Mouse (Mus musculus) midbrain, embryonic 12.5 days (tissue): ENCODE measurements around the gene Sema3b. TPM values are rescaled to one million over a fixed set of nuclear protein-coding genes. Genes with fewer than 3 reads are reported as not detected.

Source experiments
- ATAC-seq: fragments of 200-750 bp; cut with Nextera tagmentation; 2 replicates; pipeline ENCODE4 v1.8.0; 2017; ENCODE audit warnings: low read depth, moderate TSS enrichment, moderate library complexity; ENCODE audit not compliant: low FRiP score
- H3K27ac ChIP-seq: fragments of 300-500 bp; sonication (generic); replicated peaks from 2 replicates; pipeline ENCODE4 v1.5.1; 2016; ENCODE audit warnings: mild to moderate bottlenecking
- H3K27me3 ChIP-seq: fragments of 300-500 bp; sonication (generic); 2 replicates; pipeline ENCODE4 v1.6.1; 2016; ENCODE audit warnings: mild to moderate bottlenecking
- H3K36me3 ChIP-seq: fragments of 300-500 bp; sonication (generic); 2 replicates; pipeline ENCODE4 v1.6.1; 2016
- H3K4me1 ChIP-seq: fragments of 300-500 bp; sonication (generic); 2 replicates; pipeline ENCODE4 v1.6.1; 2016
- H3K4me2 ChIP-seq: fragments of 300-500 bp; sonication (generic); replicated peaks from 2 replicates; pipeline ENCODE4 v1.6.1; 2016; ENCODE audit warnings: mild to moderate bottlenecking, moderate library complexity
- H3K4me3 ChIP-seq: fragments of 300-500 bp; sonication (generic); 2 replicates; pipeline ENCODE4 v1.5.1; 2016; ENCODE audit warnings: mild to moderate bottlenecking
- H3K9ac ChIP-seq: fragments of 300-500 bp; sonication (generic); replicated peaks from 2 replicates; pipeline ENCODE4 v1.6.1; 2016; ENCODE audit warnings: mild to moderate bottlenecking, moderate library complexity
- H3K9me3 ChIP-seq: fragments of 300-500 bp; sonication (generic); 2 replicates; pipeline ENCODE4 v1.6.1; 2016; ENCODE audit warnings: mild to moderate bottlenecking
- WGBS: fragments of 180-500 bp; shearing (Covaris S2); methylation state at CpG from one replicate; pipeline ENCODE4 v1.1.7; 2016; 5-methylcytosine and 5-hydroxymethylcytosine counted together
- polyA plus RNA-seq: library from polyadenylated mRNA; unstranded; fragments of >200 nt; fragmentation: Nextera tagmentation; extraction: Ambion mirVana; gene quantifications from 2 replicates; pipeline ENCODE4 v1.2.1, GENCODE M21; 2016

The Sema3b gene
- 3.2 TPM in 2 replicates for polyA plus RNA-seq

- ATAC-seq, result no peak
- Histone ChIP-seq H3K4me2 (no peak within 1 kb of the TSS), H3K4me3 (no peak within 1 kb of the TSS), H3K36me3 (peaks cover 3% of the 10 kb centered on the region; the same call in 1 of the 2 replicates), H3K9ac (no peak within 1 kb of the TSS), H3K27me3 (0 out of 2 replicates have a peak, but pooled peaks cover 7% of the 10 kb centered on the region), H3K9me3 (no peaks in the 10 kb centered on the region), H3K4me1 (peaks cover 72% of the 10 kb centered on the region), H3K27ac (0 out of 2 replicates have a peak within 1 kb of the TSS, but pooled peaks have one; percentile 11)
- 45% methylated on average over 12 of the region's 12 CpGs for WGBS
Observed at GRCm38 (mm10) chr9:107608741-107609432, at the start of gene Sema3b. Gene Sema3b, minus strand, starts transcription at chr9:107609229.

GRCm38 (mm10) chr9:107658096-107658495, 49.1 kb upstream of the Sema3b start:
- Histone ChIP-seq H3K36me3 (no peaks in the 10 kb centered on the region), H3K4me3 (no peak overlapping the region), H3K4me1 (peaks cover 7% of the 10 kb centered on the region; the same call in 1 of the 2 replicates), H3K4me2 (no peak overlapping the region), H3K27ac (no peak overlapping the region), H3K27me3 (no peaks in the 10 kb centered on the region), H3K9ac (no peak overlapping the region), H3K9me3 (no peaks in the 10 kb centered on the region)
- ATAC-seq, result no peak
- WGBS, result 93% methylated on average over 6 of the region's 6 CpGs

- no peak for ATAC-seq
- Histone ChIP-seq H3K36me3 (no peaks in the 10 kb centered on the region), H3K4me1 (peaks cover 7% of the 10 kb centered on the region; the same call in 1 of the 2 replicates), H3K4me2 (no peak overlapping the region), H3K4me3 (no peak overlapping the region), H3K27ac (no peak overlapping the region), H3K9ac (no peak overlapping the region), H3K27me3 (no peaks in the 10 kb centered on the region), H3K9me3 (no peaks in the 10 kb centered on the region)
- 81% methylated on average over 5 of the region's 5 CpGs for WGBS
Observed at GRCm38 (mm10) chr9:107657144-107657543, 48.1 kb upstream of the Sema3b start.

GRCm38 (mm10) chr9:107654585-107654984, 45.6 kb upstream of the Sema3b start:
- 80% methylated on average over 3 of the region's 4 CpGs for WGBS
- Histone ChIP-seq H3K27ac (no peak overlapping the region), H3K4me1 (peaks cover 20% of the 10 kb centered on the region), H3K9ac (no peak overlapping the region), H3K27me3 (no peaks in the 10 kb centered on the region), H3K36me3 (no peaks in the 10 kb centered on the region), H3K4me3 (no peak overlapping the region), H3K9me3 (no peaks in the 10 kb centered on the region), H3K4me2 (no peak overlapping the region)
- ATAC-seq, result no peak

- no peak overlapping the region for H3K4me2 ChIP-seq
- H3K4me3 ChIP-seq, result no peak overlapping the region
- WGBS, result 94% methylated on average over 2 of the region's 2 CpGs
- H3K27ac ChIP-seq, result no peak overlapping the region
- no peak overlapping the region for H3K9ac ChIP-seq
- H3K36me3 ChIP-seq, result no peaks in the 10 kb centered on the region
- peaks cover 18% of the 10 kb centered on the region for H3K4me1 ChIP-seq
- H3K27me3 ChIP-seq, result no peaks in the 10 kb centered on the region
- no peaks in the 10 kb centered on the region for H3K9me3 ChIP-seq
- no peak for ATAC-seq
Observed at GRCm38 (mm10) chr9:107653474-107653873, 44.4 kb upstream of the Sema3b start.

- peaks cover 18% of the 10 kb centered on the region for H3K4me1 ChIP-seq
- H3K4me2 ChIP-seq, result no peak overlapping the region
- H3K9me3 ChIP-seq, result no peaks in the 10 kb centered on the region
- no peak overlapping the region; the same call in 1 of the 2 replicates for H3K9ac ChIP-seq
- H3K4me3 ChIP-seq, result no peak overlapping the region
- WGBS, result 35% methylated on average over 12 of the region's 12 CpGs
- peak; percentile 83 for ATAC-seq
- no peaks in the 10 kb centered on the region for H3K36me3 ChIP-seq
- H3K27ac ChIP-seq, result peak overlapping the region; percentile 49; the same call in 1 of the 2 replicates
- no peaks in the 10 kb centered on the region for H3K27me3 ChIP-seq
Observed at GRCm38 (mm10) chr9:107650708-107651481, 41.9 kb upstream of the Sema3b start.

GRCm38 (mm10) chr9:107650225-107650624, 41.2 kb upstream of the Sema3b start:
- no peak overlapping the region for H3K4me3 ChIP-seq
- H3K27ac ChIP-seq, result peak overlapping the region; percentile 25; the same call in 1 of the 2 replicates
- no peak overlapping the region for H3K4me2 ChIP-seq
- peaks cover 21% of the 10 kb centered on the region for H3K4me1 ChIP-seq
- WGBS, result 74% methylated on average over 7 of the region's 7 CpGs
- ATAC-seq, result no peak
- H3K36me3 ChIP-seq, result no peaks in the 10 kb centered on the region
- no peaks in the 10 kb centered on the region for H3K27me3 ChIP-seq
- H3K9ac ChIP-seq, result no peak overlapping the region
- H3K9me3 ChIP-seq, result no peaks in the 10 kb centered on the region

- Histone ChIP-seq H3K4me1 (peaks cover 29% of the 10 kb centered on the region), H3K9ac (no peak overlapping the region), H3K27ac (no peak overlapping the region), H3K27me3 (no peaks in the 10 kb centered on the region), H3K4me2 (no peak overlapping the region), H3K9me3 (no peaks in the 10 kb centered on the region), H3K4me3 (no peak overlapping the region), H3K36me3 (no peaks in the 10 kb centered on the region)
- no peak for ATAC-seq
- WGBS, result 76% methylated on average over 3 of the region's 3 CpGs
Observed at GRCm38 (mm10) chr9:107648767-107649166, 39.7 kb upstream of the Sema3b start.

GRCm38 (mm10) chr9:107646975-107647374, 37.9 kb upstream of the Sema3b start:
- Histone ChIP-seq H3K4me3 (no peak overlapping the region), H3K36me3 (no peaks in the 10 kb centered on the region), H3K4me2 (no peak overlapping the region), H3K27ac (no peak overlapping the region), H3K27me3 (no peaks in the 10 kb centered on the region), H3K9ac (no peak overlapping the region), H3K9me3 (no peaks in the 10 kb centered on the region), H3K4me1 (peaks cover 33% of the 10 kb centered on the region)
- no peak for ATAC-seq
- 81% methylated on average over 6 of the region's 6 CpGs for WGBS

- Histone ChIP-seq H3K36me3 (no peaks in the 10 kb centered on the region), H3K27ac (no peak overlapping the region), H3K9ac (no peak overlapping the region), H3K9me3 (no peaks in the 10 kb centered on the region), H3K4me2 (no peak overlapping the region), H3K4me3 (no peak overlapping the region), H3K4me1 (peaks cover 33% of the 10 kb centered on the region), H3K27me3 (no peaks in the 10 kb centered on the region)
- peak; percentile 69 for ATAC-seq
- 12% methylated on average over 5 of the region's 5 CpGs for WGBS
Observed at GRCm38 (mm10) chr9:107645577-107645976, 36.5 kb upstream of the Sema3b start.

GRCm38 (mm10) chr9:107645153-107645510, 36.1 kb upstream of the Sema3b start:
- WGBS, result 55% methylated on average over 7 of the region's 7 CpGs
- H3K4me2 ChIP-seq, result peak overlapping the region; percentile 55; the same call in 1 of the 2 replicates
- ATAC-seq, result 0 out of 2 replicates have a peak, but pooled peaks have one; percentile 23
- H3K4me1 ChIP-seq, result peaks cover 33% of the 10 kb centered on the region
- peak overlapping the region; percentile 17; the same call in 1 of the 2 replicates for H3K9ac ChIP-seq
- H3K27ac ChIP-seq, result no peak overlapping the region
- H3K9me3 ChIP-seq, result no peaks in the 10 kb centered on the region
- H3K4me3 ChIP-seq, result no peak overlapping the region
- H3K36me3 ChIP-seq, result no peaks in the 10 kb centered on the region
- H3K27me3 ChIP-seq, result no peaks in the 10 kb centered on the region
